Mouse (Mus musculus) stomach, embryonic 14.5 days (tissue): ENCODE results near the gene Sit1. TPM values are rescaled to one million over a fixed set of nuclear protein-coding genes. Genes with fewer than 3 reads are reported as not detected.

Experiments
- ATAC-seq: fragments of 200-750 bp; cut with Nextera tagmentation; 2 replicates; pipeline ENCODE4 v1.8.0; 2017; ENCODE audit warnings: low read depth, moderate TSS enrichment; ENCODE audit not compliant: insufficient number of reproducible peaks, insufficient read depth, low FRiP score
- H3K27ac ChIP-seq: fragments of 300-500 bp; sonication (generic); 2 replicates; pipeline ENCODE4 v1.5.1; 2014; ENCODE audit warnings: mild to moderate bottlenecking, low read length, moderate library complexity, mixed read lengths
- H3K27me3 ChIP-seq: fragments of 300-500 bp; sonication (generic); 2 replicates; pipeline ENCODE4 v1.6.1; 2014; ENCODE audit warnings: low read length, control low read depth, mixed read lengths; ENCODE audit not compliant: control insufficient read depth, insufficient read depth
- H3K36me3 ChIP-seq: fragments of 300-500 bp; sonication (generic); 2 replicates; pipeline ENCODE4 v1.6.1; 2014; ENCODE audit warnings: mild to moderate bottlenecking, control low read depth, low read length, moderate library complexity, mixed read lengths; ENCODE audit not compliant: control insufficient read depth, insufficient read depth
- H3K4me1 ChIP-seq: fragments of 300-500 bp; sonication (generic); 2 replicates; pipeline ENCODE4 v1.6.1; 2014; ENCODE audit warnings: low read length, control low read depth, mixed read lengths; ENCODE audit not compliant: control insufficient read depth, insufficient read depth
- H3K4me2 ChIP-seq: fragments of 300-500 bp; sonication (generic); replicated peaks from 2 replicates; pipeline ENCODE4 v1.6.1; 2014; ENCODE audit warnings: low read depth, low read length, control low read depth
- H3K4me3 ChIP-seq: fragments of 300-500 bp; sonication (generic); 2 replicates; pipeline ENCODE4 v1.5.1; 2014; ENCODE audit warnings: low read depth, low read length, control low read depth
- H3K9ac ChIP-seq: fragments of 300-500 bp; sonication (generic); replicated peaks from 2 replicates; pipeline ENCODE4 v1.6.1; 2014; ENCODE audit warnings: low read depth, mild to moderate bottlenecking, control low read depth, low read length, moderate library complexity, mixed read lengths
- H3K9me3 ChIP-seq: fragments of 300-500 bp; sonication (generic); 2 replicates; pipeline ENCODE4 v1.6.1; 2016; ENCODE audit warnings: low read depth, low read length, control low read depth; ENCODE audit not compliant: control insufficient read depth
- WGBS: fragments of 180-500 bp; shearing (Covaris S2); extraction: QIAGEN DNeasy Blood & Tissue Kit; methylation state at CpG from one replicate; pipeline ENCODE4 v1.1.7; 2014; 5-methylcytosine and 5-hydroxymethylcytosine counted together
- polyA plus RNA-seq: library from polyadenylated mRNA; unstranded; fragments of >200 nt; fragmentation: Nextera tagmentation; extraction: Ambion mirVana; gene quantifications from 2 replicates; pipeline ENCODE4 v1.2.1, GENCODE M21; 2014

The Sit1 gene
- polyA plus RNA-seq, 1 experiment from 2014 or later = not detected

GRCm38 (mm10) chr4:43497405-43497804 lies 13.9 kb upstream of the Sit1 start:
- Histone ChIP-seq H3K27ac (no peak overlapping the region), H3K27me3 (no peaks in the 10 kb centered on the region), H3K4me2 (no peak overlapping the region), H3K4me3 (peak overlapping the region; percentile 49; the same call in 1 of the 2 replicates), H3K9me3 (no peaks in the 10 kb centered on the region), H3K36me3 (peaks cover 19% of the 10 kb centered on the region), H3K4me1 (peaks cover 32% of the 10 kb centered on the region), H3K9ac (no peak overlapping the region)
- 90% methylated on average over 8 of the region's 8 CpGs for WGBS
- ATAC-seq = no peak

DNA sequence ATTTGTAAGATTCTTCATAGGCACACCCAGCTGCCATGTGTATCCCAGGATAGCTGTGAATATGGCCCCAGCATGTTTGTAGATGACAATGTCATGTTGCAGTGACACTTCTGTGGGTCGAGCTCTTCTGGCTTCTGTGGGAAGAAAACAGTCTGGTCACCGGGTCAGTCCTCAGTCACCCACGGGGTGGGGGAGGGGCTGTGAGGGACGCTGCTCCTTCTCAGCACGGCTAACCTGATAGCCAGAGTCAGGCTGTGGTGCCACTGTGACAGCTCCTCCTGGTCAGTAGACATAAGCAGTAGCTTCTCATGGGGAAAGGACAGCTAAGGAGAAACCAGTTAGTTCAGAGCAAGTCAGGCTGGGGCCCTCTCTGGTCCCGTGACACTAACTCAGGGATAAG lies 13.1 kb upstream of the Sit1 start:
- Histone ChIP-seq H3K27me3 (no peaks in the 10 kb centered on the region), H3K4me3 (no peak overlapping the region), H3K4me2 (no peak overlapping the region), H3K9me3 (no peaks in the 10 kb centered on the region), H3K27ac (peak overlapping the region; percentile 58; the same call in 1 of the 2 replicates), H3K4me1 (peaks cover 32% of the 10 kb centered on the region), H3K9ac (no peak overlapping the region), H3K36me3 (peaks cover 19% of the 10 kb centered on the region)
- no peak for ATAC-seq
- WGBS = 64% methylated on average over 6 of the region's 6 CpGs

DNA sequence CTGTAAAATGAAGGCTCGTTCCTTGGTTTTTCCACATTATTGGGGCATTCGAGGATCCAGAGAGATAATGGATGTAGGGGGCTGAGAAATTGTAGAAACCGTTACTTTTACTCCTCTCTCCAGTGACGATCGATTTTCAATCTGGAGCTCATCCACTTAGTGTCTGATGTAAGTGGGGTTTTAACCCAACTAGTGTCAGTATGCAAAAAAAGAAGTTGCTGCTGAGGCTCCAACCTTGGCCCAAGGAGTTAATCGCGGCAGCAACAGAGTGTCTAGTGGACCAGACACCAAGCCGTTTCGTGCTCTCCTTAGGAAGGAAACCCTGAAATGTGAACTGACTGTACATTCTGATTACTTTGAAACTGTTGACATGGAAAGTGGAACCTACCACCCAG lies 10.3 kb upstream of the Sit1 start:
- Histone ChIP-seq H3K9me3 (no peaks in the 10 kb centered on the region), H3K27ac (peak overlapping the region; percentile 81), H3K4me2 (peak overlapping the region; percentile 72), H3K4me3 (peak overlapping the region; percentile 79), H3K36me3 (peaks cover 19% of the 10 kb centered on the region), H3K9ac (peak overlapping the region; percentile 62), H3K4me1 (peaks cover 30% of the 10 kb centered on the region), H3K27me3 (no peaks in the 10 kb centered on the region)
- 1% methylated on average over 9 of the region's 9 CpGs for WGBS
- ATAC-seq = no peak

DNA sequence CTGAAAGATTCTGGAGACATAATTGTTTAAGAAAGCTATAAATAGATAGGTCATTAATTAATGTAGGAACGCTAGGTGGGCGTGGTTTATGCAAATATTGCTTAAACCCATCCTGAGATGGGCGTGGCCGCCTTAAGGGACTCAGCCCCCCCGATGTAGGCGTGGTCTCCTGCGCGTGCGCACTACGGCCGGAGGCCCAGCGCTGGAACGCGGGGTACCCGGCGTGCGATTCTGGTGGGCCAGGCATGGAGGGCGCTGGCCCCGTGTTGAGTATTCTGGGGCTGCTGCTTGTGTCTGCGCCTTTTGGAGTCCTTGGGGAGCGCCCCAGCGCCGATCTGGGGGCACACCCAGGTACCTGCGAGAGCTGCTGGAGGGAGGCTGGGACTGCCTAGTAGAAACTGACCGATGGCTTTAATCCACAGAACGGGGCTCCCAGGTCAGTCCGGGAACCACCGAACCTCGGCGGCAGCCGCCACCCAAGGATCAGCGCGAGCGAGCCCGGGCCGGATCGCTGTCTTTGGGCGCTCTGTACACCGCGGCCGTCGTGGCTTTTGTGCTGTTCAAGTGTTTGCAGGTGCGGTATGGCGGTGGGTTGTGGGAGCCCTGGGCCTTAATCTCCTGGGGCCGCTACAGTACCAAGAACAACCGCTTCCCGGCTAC lies 9.8 kb upstream of the Sit1 start:
- Histone ChIP-seq H3K4me3 (peak overlapping the region; percentile 79), H3K4me1 (peaks cover 25% of the 10 kb centered on the region), H3K36me3 (peaks cover 19% of the 10 kb centered on the region), H3K4me2 (peak overlapping the region; percentile 72), H3K27me3 (no peaks in the 10 kb centered on the region), H3K9me3 (no peaks in the 10 kb centered on the region), H3K27ac (peak overlapping the region; percentile 81), H3K9ac (peak overlapping the region; percentile 62)
- peak; percentile 89 for ATAC-seq
- under 1% methylated on average over 47 of the region's 47 CpGs for whole genome bisulfite sequencing

DNA sequence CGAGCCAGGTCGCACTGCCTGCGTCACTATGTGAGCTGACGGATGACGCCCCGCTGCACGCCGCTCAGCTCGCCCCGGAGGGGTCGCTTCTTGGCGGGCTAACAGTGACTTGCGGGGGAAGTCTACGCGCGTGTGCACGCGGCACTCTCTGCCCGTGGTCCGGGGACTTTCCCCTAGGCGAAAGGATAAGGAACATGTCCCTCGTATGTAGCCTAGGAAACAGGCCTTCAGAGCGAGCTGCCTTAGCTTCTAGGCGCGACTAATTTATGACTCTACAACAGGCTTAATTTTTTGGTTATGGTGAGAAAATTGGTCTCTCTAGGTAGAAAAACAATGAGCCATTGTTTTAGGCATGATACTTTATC lies 9.3 kb upstream of the Sit1 start, which contains the start of gene Ccdc107:
Ccdc107 (plus strand) TSS at position 80 of the 365 bp plus-strand sequence.
- H3K4me1 ChIP-seq = peaks cover 21% of the 10 kb centered on the region
- H3K36me3 ChIP-seq = peaks cover 19% of the 10 kb centered on the region
- WGBS = under 1% methylated on average over 25 of the region's 25 CpGs
- H3K4me3 ChIP-seq = peak within 1 kb of the TSS; percentile 79
- H3K9ac ChIP-seq = peak within 1 kb of the TSS; percentile 62
- H3K27me3 ChIP-seq = no peaks in the 10 kb centered on the region
- ATAC-seq = peak; percentile 96
- peak within 1 kb of the TSS; percentile 81 for H3K27ac ChIP-seq
- H3K4me2 ChIP-seq = peak within 1 kb of the TSS; percentile 72
- H3K9me3 ChIP-seq = no peaks in the 10 kb centered on the region

DNA sequence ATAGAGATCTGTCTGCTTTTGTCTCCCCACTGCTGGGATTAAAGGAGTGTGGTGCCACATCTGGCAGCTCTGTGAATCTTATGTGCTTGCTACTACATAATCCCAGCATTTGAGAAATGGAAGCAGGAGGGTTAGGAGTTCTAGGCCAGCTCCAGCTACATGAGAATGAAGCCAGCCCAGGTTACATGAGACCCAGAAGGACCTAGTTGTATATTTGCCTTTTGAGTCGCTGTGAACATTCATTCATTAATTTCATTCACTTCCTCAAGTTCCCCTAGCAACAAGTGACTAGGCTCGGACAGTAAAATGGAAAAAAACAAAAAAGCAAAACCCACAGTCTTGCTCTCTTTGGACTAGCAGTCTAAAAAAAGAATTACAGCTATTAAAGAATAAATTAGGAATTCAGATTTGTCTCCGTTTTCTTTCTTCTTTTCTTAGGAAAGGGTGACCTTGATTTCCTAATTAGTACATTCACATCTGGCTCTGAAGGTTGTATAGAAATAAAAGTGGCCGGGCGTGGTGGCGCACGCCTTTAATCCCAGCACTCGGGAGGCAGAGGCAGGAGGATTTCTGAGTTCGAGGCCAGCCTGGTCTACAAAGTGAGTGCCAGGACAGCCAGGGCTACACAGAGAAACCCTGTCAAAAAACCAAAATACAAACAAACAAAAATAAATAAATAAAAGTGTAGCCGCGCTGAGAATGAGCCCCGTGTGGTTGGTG lies 8.7 kb upstream of the Sit1 start:
- Histone ChIP-seq H3K36me3 (peaks cover 17% of the 10 kb centered on the region), H3K9ac (no peak overlapping the region), H3K4me2 (peak overlapping the region; percentile 32), H3K4me1 (peaks cover 16% of the 10 kb centered on the region), H3K27ac (peak overlapping the region; percentile 81), H3K4me3 (peak overlapping the region; percentile 79; the same call in 1 of the 2 replicates), H3K27me3 (no peaks in the 10 kb centered on the region), H3K9me3 (no peaks in the 10 kb centered on the region)
- no peak for ATAC-seq
- WGBS = 48% methylated on average over 12 of the region's 12 CpGs

- no peak overlapping the region for H3K4me3 ChIP-seq
- H3K9ac ChIP-seq = no peak overlapping the region
- H3K27ac ChIP-seq = no peak overlapping the region
- no peaks in the 10 kb centered on the region for H3K9me3 ChIP-seq
- WGBS = 81% methylated on average over 5 of the region's 5 CpGs
- H3K4me2 ChIP-seq = no peak overlapping the region
- no peaks in the 10 kb centered on the region for H3K27me3 ChIP-seq
- no peak for ATAC-seq
- H3K36me3 ChIP-seq = peaks cover 5% of the 10 kb centered on the region
- H3K4me1 ChIP-seq = peaks cover 12% of the 10 kb centered on the region
These were observed 7.3 kb upstream of the Sit1 start for GRCm38 (mm10) chr4:43490801-43491200.

GRCm38 (mm10) chr4:43489611-43490010 lies 6.1 kb upstream of the Sit1 start:
- ATAC-seq = no peak
- H3K36me3 ChIP-seq = no peaks in the 10 kb centered on the region
- H3K27me3 ChIP-seq = no peaks in the 10 kb centered on the region
- 94% methylated on average over 3 of the region's 3 CpGs for WGBS
- H3K9ac ChIP-seq = no peak overlapping the region
- no peaks in the 10 kb centered on the region for H3K9me3 ChIP-seq
- H3K4me2 ChIP-seq = no peak overlapping the region
- no peak overlapping the region for H3K27ac ChIP-seq
- H3K4me3 ChIP-seq = no peak overlapping the region
- H3K4me1 ChIP-seq = peaks cover 6% of the 10 kb centered on the region
